ENCODE assay signal across 15 mouse cellular contexts in the genomic region with DNA sequence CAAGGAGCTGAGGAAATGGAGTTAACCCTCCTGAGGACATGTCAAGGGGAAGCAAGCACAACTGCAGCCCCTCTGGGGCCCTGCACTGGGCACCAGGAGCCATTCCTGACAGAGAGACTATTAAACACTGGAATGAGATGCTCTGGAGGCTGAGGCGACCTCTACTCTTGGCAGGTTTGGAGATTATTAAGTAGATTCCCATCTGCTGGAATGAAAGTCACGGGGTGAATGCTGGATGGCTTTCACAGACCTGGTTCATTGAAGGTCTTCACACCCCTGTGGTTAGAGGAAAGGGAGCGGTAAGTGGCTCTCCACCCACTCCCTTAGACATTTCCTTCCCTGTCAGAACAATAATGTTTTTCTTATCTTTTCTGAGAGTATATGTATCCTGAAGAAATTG.
DNase-seq lines count a peak whose midpoint lies in the region; ATAC-seq lines count a peak whose summit lies in the region.
"Had no signal": no experiment of that assay in that cellular context is flagged by ENCODE, and none has a peak within 500 bp of the region (broad histone marks: within the 10 kb centered on the region; RNA-seq: fewer than 3 reads in every experiment).

No protein-coding gene starts in this region.

- H3K4me3 ChIP-seq in kidney, embryonic 15.5 days (replicated peaks), result no peak overlapping the region
- H3K4me3 ChIP-seq: embryonic facial prominence, embryonic 12.5 days; hindbrain, embryonic 12.5 days; liver, embryonic 12.5 days had no signal

- no peaks in the 10 kb centered on the region for H3K36me3 ChIP-seq in kidney, embryonic 15.5 days
- H3K36me3 ChIP-seq: embryonic facial prominence, embryonic 12.5 days; hindbrain, embryonic 12.5 days; liver, embryonic 12.5 days had no signal

- H3K27ac ChIP-seq in kidney, embryonic 15.5 days, result 0 out of 2 replicates have a peak overlapping the region, but pooled peaks have one; percentile 10
- H3K27ac ChIP-seq: embryonic facial prominence, embryonic 12.5 days; hindbrain, embryonic 12.5 days; liver, embryonic 12.5 days had no signal

- WGBS in kidney, embryonic 15.5 days, result 18% methylated on average over 3 of the region's 3 CpGs

- DNase-seq in adrenal gland, adult (ENCODE audit: inconsistent age in 2 of 2, low spot score in 1 of 2), result peak; percentile 3 to 21
- no peak for DNase-seq in adrenal gland, postnatal 4 days (ENCODE audit: low spot score in 2 of 2)
- DNase-seq in ZHBTc4 (ENCODE audit: low read depth, low spot score), result peak; percentile 11
- DNase-seq in heart, adult 9 months (ENCODE audit: low spot score in 2 of 2), result peak; percentile 65 to 85
- DNase-seq in left cerebral cortex, adult 8-10 months (ENCODE audit: low spot score in 2 of 2), result no peak
- DNase-seq in T-cell, adult 2 months (ENCODE audit: low spot score), result no peak
- DNase-seq in right cerebral cortex, postnatal 14 days, result no peak
- DNase-seq: adrenal gland, postnatal 25 days; cerebellum, adult 11-12 months; thymus, adult 18-20 months had no signal

- no peaks in the 10 kb centered on the region for H3K27me3 ChIP-seq in kidney, embryonic 15.5 days
- H3K27me3 ChIP-seq: embryonic facial prominence, embryonic 12.5 days; hindbrain, embryonic 12.5 days; liver, embryonic 12.5 days had no signal

- H3K4me1 ChIP-seq in kidney, embryonic 15.5 days, result 0 out of 2 replicates have a peak, but pooled peaks cover 5% of the 10 kb centered on the region
- H3K4me1 ChIP-seq: embryonic facial prominence, embryonic 12.5 days; hindbrain, embryonic 12.5 days had no signal

- peak; percentile 77; the same call in 1 of the 2 replicates for ATAC-seq in kidney, embryonic 15.5 days (replicated peaks; ENCODE audit: low FRiP score)
- ATAC-seq: liver, embryonic 12.5 days; lung, postnatal 0 days had no signal

- H3K9ac ChIP-seq in kidney, embryonic 15.5 days, result no peak overlapping the region
- H3K9ac ChIP-seq: embryonic facial prominence, embryonic 12.5 days; hindbrain, embryonic 12.5 days; liver, embryonic 12.5 days had no signal

- no peaks in the 10 kb centered on the region for H3K9me3 ChIP-seq in kidney, embryonic 15.5 days (replicated peaks)
- H3K9me3 ChIP-seq: embryonic facial prominence, embryonic 12.5 days; hindbrain, embryonic 12.5 days; liver, embryonic 12.5 days had no signal

- H3K4me2 ChIP-seq in kidney, embryonic 15.5 days, result no peak overlapping the region
- H3K4me2 ChIP-seq: embryonic facial prominence, embryonic 12.5 days; hindbrain, embryonic 12.5 days; liver, embryonic 12.5 days had no signal

Comparison
In these comparisons a context has a peak if more than half of its experiments do, and no peak if none do; other contexts are left out.
1. DNase-seq: peak in adrenal gland, adult (2 of 2), ZHBTc4 (single experiment) and heart, adult 9 months (2 of 2); none in adrenal gland, postnatal 4 days (0 of 2), left cerebral cortex, adult 8-10 months (0 of 2), T-cell, adult 2 months (single experiment) and right cerebral cortex, postnatal 14 days (single experiment).